Mouse (Mus musculus) spleen, postnatal 10 days (tissue): Measurements from ENCODE around the gene Gm20388.

Experiments used
- DNase-seq, 2 experiments: peaks; one replicate each; pipeline ENCODE4 v3.0.0; 2021 to 2022; ENCODE audit warnings: low spot score in 2 of 2

The Gm20388 gene

DNA sequence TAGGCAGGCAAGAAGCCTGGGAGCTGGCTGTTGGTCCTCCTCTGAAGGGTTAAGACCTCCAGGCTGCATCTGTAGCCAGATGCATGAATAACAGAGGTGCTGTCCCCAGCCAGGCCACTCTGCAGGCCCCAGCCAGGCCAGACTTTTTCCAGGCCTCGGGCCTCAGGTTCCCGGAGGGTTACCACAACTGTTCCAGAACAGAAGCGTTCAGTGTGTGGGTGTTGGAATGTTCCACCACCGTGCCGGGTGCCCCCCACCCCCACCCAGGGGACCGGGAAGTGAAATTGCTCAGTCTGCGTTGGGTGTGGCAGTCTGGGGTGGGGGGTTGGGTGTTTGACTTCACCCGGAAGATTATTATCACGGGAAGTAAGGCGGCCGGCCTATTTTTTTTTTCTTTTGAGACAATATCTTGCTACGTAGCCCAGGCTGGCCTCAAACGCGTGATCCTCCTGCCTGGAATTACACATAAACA, 2852.7 kb downstream of the Gm20388 start:
- no peak for DNase-seq

DNA sequence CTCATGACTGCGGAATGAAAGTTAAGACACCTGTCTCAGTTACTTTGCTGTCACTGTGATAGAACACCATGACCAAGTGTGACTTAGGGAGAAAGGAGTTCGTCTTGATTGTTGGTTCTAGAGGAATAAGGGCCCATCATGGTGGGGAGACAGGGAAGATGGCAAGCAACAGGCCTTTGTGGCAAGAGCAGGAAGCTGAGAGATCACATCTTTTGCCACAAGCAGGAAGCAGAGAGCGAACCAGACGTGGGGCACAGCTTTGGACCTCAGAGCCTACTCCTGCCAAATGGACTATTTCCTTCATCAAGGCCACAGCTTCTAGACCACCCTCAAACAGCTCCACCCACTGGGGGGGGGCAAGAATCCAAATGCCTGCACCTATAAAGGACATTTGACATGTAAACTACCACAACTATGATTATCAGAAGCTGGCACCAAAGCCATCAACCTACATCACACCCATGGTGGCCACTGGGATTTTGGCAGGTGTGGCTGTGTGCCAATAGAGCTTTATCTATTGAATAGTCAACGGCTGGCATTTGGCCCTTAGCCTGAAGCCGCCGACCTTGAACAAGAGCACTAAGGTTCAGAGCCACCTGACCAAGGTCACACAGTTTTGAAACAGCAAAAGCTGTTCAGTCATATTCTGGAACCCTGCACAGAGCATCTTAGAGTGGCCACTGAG, 2854.3 kb downstream of the Gm20388 start:
- DNase-seq = no peak

DNA sequence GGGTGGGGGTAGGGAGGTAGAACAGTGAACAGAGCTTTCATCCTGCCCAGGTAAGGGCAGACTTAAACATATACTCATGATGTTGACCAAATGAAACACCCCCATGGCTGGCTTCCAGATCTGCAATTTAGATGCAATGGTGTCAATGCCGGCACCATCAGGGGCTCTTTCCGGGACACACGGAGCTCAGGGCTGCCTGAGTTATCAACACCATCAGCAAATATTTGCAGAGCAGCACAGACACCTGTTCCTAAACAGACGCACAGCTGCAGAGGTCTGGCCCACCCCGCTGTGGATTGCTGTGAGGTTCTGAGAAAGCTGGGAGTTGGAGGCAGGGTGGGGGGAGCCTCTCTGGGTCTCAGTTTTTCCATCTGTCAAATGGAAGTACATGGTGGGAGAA, 2855.5 kb downstream of the Gm20388 start:
- no peak for DNase-seq

GRCm38 (mm10) chr8:122766647-122767200, 2856.1 kb downstream of the Gm20388 start:
- DNase-seq = no peak

DNA sequence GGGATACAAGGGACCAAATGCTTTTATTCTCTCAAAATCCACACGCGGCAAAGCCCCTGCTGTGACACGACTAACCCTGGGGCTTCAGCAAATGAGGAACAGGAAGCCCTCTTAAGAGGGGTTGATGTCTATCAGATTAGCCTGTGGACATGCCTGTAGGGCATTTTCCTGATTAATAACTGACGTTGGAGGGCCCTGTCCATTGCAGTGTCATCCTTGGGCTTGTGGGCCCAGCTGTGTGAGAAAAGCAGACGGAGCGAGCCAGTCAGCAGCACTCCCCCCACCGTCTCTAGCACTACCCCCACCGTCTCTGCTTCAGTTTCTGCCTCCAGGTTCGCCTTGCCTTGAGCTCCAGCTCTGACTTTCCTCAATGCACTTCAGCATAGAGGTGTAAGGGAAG, 2856.6 kb downstream of the Gm20388 start:
- DNase-seq = no peak

GRCm38 (mm10) chr8:122769251-122770058, 2858.8 kb downstream of the Gm20388 start:
- no peak for DNase-seq

DNA sequence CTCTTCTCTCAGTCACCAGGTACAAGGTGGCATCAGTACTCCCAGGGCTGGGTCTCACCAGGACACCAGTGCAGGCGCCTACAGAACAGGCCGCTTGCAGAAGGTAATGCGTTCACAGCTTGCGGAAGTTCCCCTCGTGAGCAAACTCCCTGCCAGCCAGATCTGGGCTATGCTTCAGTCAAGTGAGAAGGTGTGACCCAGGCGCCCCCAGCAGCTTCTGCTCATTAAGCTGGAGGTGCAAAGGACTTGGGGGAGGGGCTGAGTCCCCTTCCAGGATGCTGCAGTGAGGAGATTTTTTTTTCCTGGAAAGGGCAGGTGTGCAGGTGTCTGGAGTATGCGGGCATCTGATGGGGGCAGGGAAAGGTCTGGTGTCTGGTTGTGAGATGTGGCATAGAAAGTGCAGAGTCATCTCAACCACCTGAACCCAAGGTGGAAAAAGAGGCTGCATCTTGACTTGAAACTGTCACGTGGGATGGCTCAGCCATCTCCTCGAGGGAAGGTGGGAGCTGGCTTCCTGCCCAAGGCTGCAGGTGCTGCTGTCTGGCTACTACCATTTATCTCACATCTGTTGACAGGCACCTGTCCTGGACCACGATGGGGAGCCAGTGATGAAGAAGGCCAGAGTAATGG, 2861.9 kb downstream of the Gm20388 start:
- DNase-seq = no peak

- DNase-seq = peak; percentile 66 to 73
These were observed 2864.9 kb downstream of the Gm20388 start, which contains the start of gene Acsf3 for GRCm38 (mm10) chr8:122775285-122776155. Acsf3 (plus strand) TSS chr8:122775486.

DNA sequence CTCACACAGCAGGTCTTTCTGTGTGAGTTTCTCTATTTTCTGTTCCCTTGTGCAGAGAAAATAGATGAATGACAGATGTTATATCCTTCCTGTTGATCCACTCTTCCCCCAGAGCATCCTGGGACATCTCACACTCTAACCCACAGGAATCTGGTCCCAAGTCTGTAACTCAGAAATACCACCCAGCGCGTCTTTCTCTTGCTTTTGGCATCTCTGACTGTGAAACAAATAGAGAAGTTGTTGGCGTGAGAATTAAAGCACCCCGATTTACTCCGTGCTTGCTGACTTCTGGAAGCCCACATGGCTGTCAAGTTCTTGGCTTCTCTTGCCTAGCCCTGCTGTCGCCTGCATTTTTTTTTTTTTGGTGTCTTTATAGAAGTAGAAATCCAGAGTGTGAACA, 2867.1 kb downstream of the Gm20388 start:
- DNase-seq = no peak

- DNase-seq = no peak
These were observed 2868.1 kb downstream of the Gm20388 start for GRCm38 (mm10) chr8:122778703-122779239.

- no peak for DNase-seq
These were observed 2868.6 kb downstream of the Gm20388 start for GRCm38 (mm10) chr8:122779255-122779654.

- DNase-seq = no peak
These were observed 2874.1 kb downstream of the Gm20388 start for GRCm38 (mm10) chr8:122784756-122785155.

GRCm38 (mm10) chr8:122789796-122790195, 2879.2 kb downstream of the Gm20388 start:
- no peak for DNase-seq

DNA sequence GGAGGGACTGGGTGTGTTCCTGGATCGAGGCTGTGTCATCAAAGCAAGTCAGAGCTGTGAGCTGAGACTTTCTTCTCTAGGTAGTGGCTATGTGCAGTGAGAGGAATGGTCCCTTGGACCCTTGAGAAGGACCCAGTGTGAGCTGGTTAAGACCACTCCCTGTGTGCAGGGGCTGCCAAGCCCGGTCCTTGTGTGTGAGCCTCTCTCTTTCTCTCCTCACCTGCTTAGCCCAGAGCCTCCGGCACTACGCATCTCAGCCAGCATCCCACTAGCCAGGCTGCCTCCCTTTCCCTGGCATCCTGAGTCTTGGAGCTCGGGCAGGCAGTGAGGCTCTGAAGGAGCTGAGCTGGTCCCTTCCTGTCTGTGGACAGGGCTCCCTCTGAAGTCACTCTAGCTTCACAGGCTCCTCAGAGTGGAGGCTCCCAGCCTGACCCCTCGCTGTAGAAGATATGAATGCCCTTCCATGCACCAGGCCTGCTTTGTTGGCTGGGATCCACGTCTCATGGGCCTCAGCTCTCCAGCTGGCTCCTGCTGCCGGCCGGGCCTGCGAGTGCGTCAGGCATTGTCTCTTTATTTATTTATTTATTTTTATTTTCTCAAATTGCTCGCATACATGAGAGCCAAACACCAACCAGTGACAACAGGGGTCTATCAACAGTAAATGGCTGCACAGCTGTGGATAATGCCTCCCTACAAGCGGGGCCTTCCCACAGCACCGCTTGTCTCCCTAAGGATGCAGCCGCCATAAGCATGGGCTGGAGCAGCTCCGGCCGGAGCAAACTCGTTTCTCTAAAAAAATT, 2882.9 kb downstream of the Gm20388 start:
- no peak for DNase-seq

DNA sequence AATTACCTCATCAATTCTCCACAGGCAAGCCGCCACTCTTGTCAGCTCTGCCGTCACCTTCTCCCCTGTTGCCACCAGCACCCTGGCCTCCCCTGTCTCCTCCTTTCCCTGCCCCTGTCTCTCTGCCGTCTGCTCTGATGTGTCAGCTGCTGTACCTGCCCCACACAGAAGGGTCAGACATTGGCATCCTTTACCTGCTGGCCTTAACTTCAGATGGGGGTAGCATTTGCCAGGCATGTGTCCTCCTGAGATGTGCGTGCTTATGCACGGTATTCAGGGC, 2883.5 kb downstream of the Gm20388 start:
- no peak for DNase-seq

- no peak for DNase-seq
These were observed 2893.5 kb downstream of the Gm20388 start for GRCm38 (mm10) chr8:122803906-122804761.

DNA sequence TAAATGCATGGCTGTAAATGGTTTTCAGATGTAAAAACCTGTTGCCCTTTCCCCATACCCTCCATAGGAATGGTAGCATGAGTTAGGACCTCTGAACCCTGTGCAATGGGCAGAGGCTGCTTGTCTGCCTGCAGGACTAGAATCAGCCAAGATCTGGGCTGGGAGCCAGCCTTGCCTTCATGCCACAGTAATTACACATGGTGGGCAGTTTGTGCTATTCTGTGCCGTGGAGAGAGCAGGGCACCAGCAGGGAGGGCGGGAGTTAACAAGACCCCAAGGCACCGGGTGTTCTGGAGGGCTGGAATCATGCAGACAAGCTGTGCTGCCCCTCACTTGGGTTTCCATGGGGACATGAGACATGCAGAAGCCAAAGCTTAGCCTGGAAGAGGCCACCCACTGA, 2894.7 kb downstream of the Gm20388 start:
- no peak for DNase-seq

GRCm38 (mm10) chr8:122806956-122807538, 2896.4 kb downstream of the Gm20388 start:
- DNase-seq = no peak

GRCm38 (mm10) chr8:122807907-122808306, 2897.3 kb downstream of the Gm20388 start:
- DNase-seq = no peak
